Mouse (Mus musculus) heart, postnatal 0 days (tissue): Measurements from ENCODE around the gene Mpl.

Experiments used
- CTCF ChIP-seq: IDR thresholded peaks from 2 replicates; pipeline ENCODE4 v1.5.1; 2016; ENCODE audit warnings: antibody characterized with exemption, control low read depth, low read depth
- EP300 ChIP-seq: IDR thresholded peaks from 2 replicates; pipeline ENCODE4 v1.6.1; 2016; ENCODE audit warnings: antibody characterized with exemption, low read depth

- no peak for TF ChIP-seq CTCF
- TF ChIP-seq EP300: peak; percentile 89
These were observed 62.8 kb downstream of the Mpl start for GRCm38 (mm10) chr4:118394505-118394904.
